Mouse (Mus musculus): ENCODE measurements around the gene Plcd3. TPM values are rescaled to one million over a fixed set of nuclear protein-coding genes. Genes with fewer than 3 reads are reported as not detected.

The Plcd3 gene
- total and polyA plus RNA-seq, 3 experiments = 7.1 to 24.3 (median 11.3) TPM

DNA sequence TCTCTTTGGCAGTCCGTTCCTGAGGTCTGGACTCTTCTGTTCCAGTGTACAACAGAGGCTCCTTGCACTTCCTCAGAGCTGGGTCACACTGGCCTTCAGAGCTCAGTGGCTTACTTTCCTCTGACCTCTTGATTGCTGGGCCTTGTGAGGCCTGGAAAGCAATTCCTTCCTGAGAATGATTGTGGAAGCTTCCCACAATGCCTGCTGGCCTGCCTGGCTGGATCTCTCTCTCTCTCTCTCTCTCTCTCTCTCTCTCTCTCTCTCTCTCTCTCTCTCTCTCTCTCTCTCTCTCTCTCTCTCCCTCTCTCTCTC lies 40.4 kb upstream of the Plcd3 start:
- DNase-seq (ENCODE audit: extremely low read depth) = no peak
- Histone ChIP-seq H3K4me1 (ENCODE audit: control insufficient read depth in 1 of 2, insufficient read depth in 2 of 2) (peaks cover 33 to 67% of the 10 kb centered on the region in 2 experiments), H3K9ac (ENCODE audit: insufficient read depth, low read depth) (no peak overlapping the region), H3K4me2 (ENCODE audit: insufficient read depth, low read depth, poor library complexity, severe bottlenecking) (no peak overlapping the region), H3K9me3 (replicated peaks; ENCODE audit: low read length) (no peaks in the 10 kb centered on the region), H3K27ac (ENCODE audit: insufficient read depth, low read depth) (no peak overlapping the region), H3K4me3 (replicated peaks in 1 of 3; ENCODE audit: low read depth in 2 of 3, low read length in 2 of 3, poor library complexity in 1 of 3) (no peak overlapping the region), H3K27me3 (replicated peaks) (no peaks in the 10 kb centered on the region), H3K79me2 (replicated peaks; ENCODE audit: control insufficient read depth, extremely low read depth, insufficient read depth, poor library complexity, severe bottlenecking) (no peaks in the 10 kb centered on the region; the same call in 1 of the 2 replicates), H3K36me3 (replicated peaks in 1 of 2; ENCODE audit: control insufficient read depth in 1 of 2, insufficient read depth in 1 of 2, low read length in 1 of 2) (peaks cover 31 to 47% of the 10 kb centered on the region in 2 experiments)
- in situ Hi-C loops (cut with MboI; ENCODE audit: low pct_ligation_motif_present, low pct_unique_long_range_greater_than_20kb, low sequenced_read_pairs) (no loop called here), dilution Hi-C loops (cut with MboI; ENCODE audit: extremely low pct_ligation_motif_present, extremely low pct_unique_long_range_greater_than_20kb, low sequenced_read_pairs) (no loop called here)
- TF ChIP-seq HCFC1 (IDR thresholded peaks at IDR 0.05; ENCODE audit: low read depth, low read length) (no peak), IRF4 (IDR thresholded peaks at IDR 0.05; ENCODE audit: low read depth, low read length) (no peak), TBP (conservative IDR thresholded peaks at IDR 0.05; ENCODE audit: low read depth, low read length) (no peak), MYC (IDR thresholded peaks at IDR 0.05; ENCODE audit: low read depth, low read length) (no peak), SIN3A (IDR thresholded peaks at IDR 0.05; ENCODE audit: low read length) (no peak), UBTF (IDR thresholded peaks at IDR 0.05; ENCODE audit: low read depth, low read length) (no peak), ZMIZ1 (IDR thresholded peaks at IDR 0.05; ENCODE audit: low read depth, low read length) (no peak), ZKSCAN1 (IDR thresholded peaks at IDR 0.05; ENCODE audit: borderline replicate concordance, low read depth, low read length) (no peak), ZC3H11A (IDR thresholded peaks at IDR 0.05; ENCODE audit: low read depth, low read length) (no peak), ELF1 (IDR thresholded peaks at IDR 0.05; ENCODE audit: low read depth, low read length) (no peak), GABPA (IDR thresholded peaks at IDR 0.05; ENCODE audit: insufficient replicate concordance, low read depth, low read length) (no peak), CHD2 (IDR thresholded peaks at IDR 0.05; ENCODE audit: low read length) (no peak), MAZ (IDR thresholded peaks at IDR 0.05; ENCODE audit: low read depth, low read length) (no peak), CTCF (conservative IDR thresholded peaks at IDR 0.05 in 1 of 2, IDR thresholded peaks at IDR 0.05 in 1 of 2; ENCODE audit: low read depth in 2 of 2, low read length in 2 of 2) (no peak), MAX (IDR thresholded peaks at IDR 0.05; ENCODE audit: low read length) (no peak), PAX5 (IDR thresholded peaks at IDR 0.05; ENCODE audit: low read length) (no peak)

DNA sequence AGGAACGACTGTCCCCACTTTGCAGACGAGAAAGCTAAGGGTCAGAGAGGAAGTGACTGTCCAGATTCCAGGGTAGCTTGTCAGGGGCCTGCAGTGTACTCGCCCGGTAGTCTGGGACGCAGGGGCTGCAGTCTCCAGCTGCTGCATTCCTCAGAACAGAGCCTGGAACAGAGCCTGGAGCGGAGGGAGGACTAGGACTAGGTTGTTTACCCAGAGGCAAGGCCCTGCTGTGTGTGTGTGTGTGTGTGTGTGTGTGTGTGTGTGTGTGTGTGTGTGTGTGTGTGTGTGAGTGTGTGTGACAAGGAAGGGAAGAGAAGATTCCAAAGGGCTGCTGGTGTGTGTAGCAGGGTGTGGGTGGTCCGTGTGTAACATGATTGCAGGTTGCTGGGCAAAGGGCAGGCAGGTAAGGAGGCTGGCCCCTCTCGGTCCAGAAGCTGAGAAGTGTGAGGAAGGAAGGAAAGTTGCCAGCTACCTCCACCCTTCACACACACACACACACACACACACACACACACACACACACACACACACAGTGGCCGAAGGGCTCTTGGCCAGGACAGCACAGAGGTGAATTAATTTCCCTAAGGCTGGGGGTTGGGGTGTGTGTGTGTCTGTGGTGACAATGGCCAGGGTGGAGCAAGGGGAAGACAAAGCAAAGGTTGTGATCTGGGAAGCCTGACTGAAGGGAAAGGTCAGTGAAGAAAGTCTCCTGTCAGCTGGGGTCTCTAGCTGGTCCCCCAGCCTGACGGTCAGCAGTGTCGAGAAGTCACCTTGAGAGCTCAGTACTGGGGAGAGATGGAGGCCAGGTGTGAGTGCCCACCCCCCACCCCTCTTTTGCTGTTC lies 39.9 kb upstream of the Plcd3 start:
- H3K4me2 ChIP-seq (ENCODE audit: insufficient read depth, low read depth, poor library complexity, severe bottlenecking) = no peak overlapping the region
- TF ChIP-seq PAX5 (IDR thresholded peaks at IDR 0.05; ENCODE audit: low read length) (no peak), NRF1 (IDR thresholded peaks at IDR 0.05; ENCODE audit: low read depth, low read length) (no peak), MEF2A (IDR thresholded peaks at IDR 0.05; ENCODE audit: borderline replicate concordance, low read depth, low read length) (no peak), ZNF384 (IDR thresholded peaks at IDR 0.05; ENCODE audit: low read depth, low read length) (no peak), SIN3A (IDR thresholded peaks at IDR 0.05; ENCODE audit: low read length) (no peak), ZC3H11A (IDR thresholded peaks at IDR 0.05; ENCODE audit: low read depth, low read length) (no peak), MAX (IDR thresholded peaks at IDR 0.05; ENCODE audit: low read length) (no peak), GABPA (IDR thresholded peaks at IDR 0.05; ENCODE audit: insufficient replicate concordance, low read depth, low read length) (no peak), POLR2AphosphoS2 (IDR thresholded peaks at IDR 0.05; ENCODE audit: low read depth, low read length) (no peak), ELF1 (IDR thresholded peaks at IDR 0.05; ENCODE audit: low read depth, low read length) (no peak), HCFC1 (IDR thresholded peaks at IDR 0.05; ENCODE audit: low read depth, low read length) (no peak), CHD2 (IDR thresholded peaks at IDR 0.05; ENCODE audit: low read length) (no peak), USF2 (conservative IDR thresholded peaks at IDR 0.05; ENCODE audit: low read depth, low read length) (no peak), TBP (conservative IDR thresholded peaks at IDR 0.05; ENCODE audit: low read depth, low read length) (no peak), MAFK (IDR thresholded peaks at IDR 0.05; ENCODE audit: insufficient replicate concordance, low read length) (no peak)
- H3K9me3 ChIP-seq (replicated peaks; ENCODE audit: low read length) = no peaks in the 10 kb centered on the region
- H3K27ac ChIP-seq (ENCODE audit: insufficient read depth, low read depth) = no peak overlapping the region
- peaks cover 29 to 63% of the 10 kb centered on the region in 2 experiments for H3K4me1 ChIP-seq (ENCODE audit: control insufficient read depth in 1 of 2, insufficient read depth in 2 of 2)
- dilution Hi-C loops (cut with MboI; ENCODE audit: extremely low pct_ligation_motif_present, extremely low pct_unique_long_range_greater_than_20kb, low sequenced_read_pairs) (no loop called here), in situ Hi-C loops (cut with MboI; ENCODE audit: low pct_ligation_motif_present, low pct_unique_long_range_greater_than_20kb, low sequenced_read_pairs) (no loop called here)
- peaks cover 31 to 50% of the 10 kb centered on the region in 2 experiments for H3K36me3 ChIP-seq (replicated peaks in 1 of 2; ENCODE audit: control insufficient read depth in 1 of 2, insufficient read depth in 1 of 2, low read length in 1 of 2)
- H3K27me3 ChIP-seq (replicated peaks) = no peaks in the 10 kb centered on the region
- H3K79me2 ChIP-seq (replicated peaks; ENCODE audit: control insufficient read depth, extremely low read depth, insufficient read depth, poor library complexity, severe bottlenecking) = no peaks in the 10 kb centered on the region; the same call in 1 of the 2 replicates
- no peak for DNase-seq (ENCODE audit: extremely low read depth)
- no peak overlapping the region for H3K4me3 ChIP-seq (replicated peaks in 1 of 3; ENCODE audit: low read depth in 2 of 3, low read length in 2 of 3, poor library complexity in 1 of 3)
- no peak overlapping the region for H3K9ac ChIP-seq (ENCODE audit: insufficient read depth, low read depth)

Data from CH12.LX (cell line).